Mouse (Mus musculus): ENCODE measurements around the gene Pgm3.

- TF ChIP-seq CTCF (conservative IDR thresholded peaks at IDR 0.05; ENCODE audit: low read length): no peak
- no peak for TF ChIP-seq NANOG (IDR thresholded peaks at IDR 0.05; ENCODE audit: borderline replicate concordance, low read length)
Measured at GRCm38 (mm10) chr9:86549637-86550162, 21.9 kb downstream of the Pgm3 start.

All from E14TG2a.4 (cell line).